Mouse (Mus musculus): ENCODE data around the gene Chmp6.

Chmp6 gene

DNA sequence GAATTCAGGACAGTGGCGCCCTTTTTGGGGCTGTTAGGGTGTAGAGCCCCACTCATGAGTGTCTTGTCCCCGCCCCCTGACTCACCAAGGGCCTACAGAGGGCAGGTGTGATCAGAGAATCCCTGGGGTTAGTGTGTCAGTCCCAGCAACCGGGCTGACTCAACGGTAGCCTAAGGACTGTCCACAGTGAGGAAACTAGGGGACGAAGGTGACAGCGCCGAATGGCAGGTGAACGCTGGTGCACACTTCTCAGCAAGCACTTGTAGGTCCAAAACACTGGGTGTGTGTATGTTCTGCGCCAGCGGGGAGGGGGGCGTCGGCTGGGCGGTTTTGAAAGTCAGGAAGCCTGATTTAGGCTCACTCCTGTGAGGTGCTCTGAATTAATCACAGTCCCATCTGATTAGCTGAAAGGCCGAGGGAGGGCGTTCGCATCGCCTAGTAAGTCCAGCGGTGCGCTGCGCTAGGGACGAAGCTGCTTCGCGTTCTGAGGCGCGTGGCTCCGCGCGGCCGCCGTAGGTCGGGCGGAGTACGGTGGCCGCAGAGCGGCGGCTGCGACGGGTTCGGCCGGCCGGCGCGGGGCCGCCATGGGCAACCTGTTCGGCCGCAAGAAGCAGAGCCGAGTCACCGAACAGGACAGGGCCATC is at the start of gene Chmp6:
Gene Chmp6 (plus strand): TSS at position 151 of the 644 bp plus-strand sequence.
- DNase-seq (ENCODE audit: low read depth) = peak; percentile 65

DNA sequence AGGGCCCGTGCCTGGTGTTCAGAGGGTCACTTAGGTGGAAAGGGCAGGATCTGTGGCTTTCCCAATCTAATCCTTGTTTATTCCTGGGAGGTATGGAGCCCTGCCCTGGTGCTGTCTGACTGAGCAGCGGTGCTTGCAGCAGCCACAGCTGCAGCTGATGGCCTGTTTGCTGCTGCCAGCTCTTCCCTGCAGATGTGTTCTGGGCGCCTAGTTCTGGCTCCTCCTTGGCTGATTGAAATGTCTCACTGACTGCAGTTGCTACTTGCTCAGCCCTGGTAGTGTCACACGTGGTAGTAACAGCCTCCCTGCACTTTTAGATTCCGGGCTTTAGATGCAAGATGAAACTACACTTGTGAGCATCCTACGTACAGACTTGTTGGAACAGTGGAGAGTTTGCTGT is 46.4 kb upstream of the Chmp6 start:
- no peak for DNase-seq (ENCODE audit: low read depth)

DNA sequence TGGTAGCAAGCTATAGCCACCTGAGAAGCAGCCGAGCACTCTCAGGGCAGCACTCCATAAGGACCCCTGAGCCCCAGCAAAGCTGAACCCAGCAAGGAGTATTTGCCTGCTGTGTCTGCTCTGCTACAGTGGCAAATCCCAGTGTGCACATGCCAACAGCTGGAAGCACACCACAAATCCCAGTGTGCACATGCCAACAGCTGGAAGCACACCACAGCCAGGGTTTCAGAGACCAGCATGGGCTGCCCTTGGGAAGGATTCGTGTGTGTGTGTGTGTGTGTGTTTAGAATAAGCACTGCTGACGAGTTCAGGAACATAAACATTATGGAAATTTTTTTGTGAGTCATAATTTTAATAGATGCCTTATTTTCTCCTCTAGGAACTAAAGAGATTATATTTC is 45.1 kb upstream of the Chmp6 start:
- DNase-seq (ENCODE audit: low read depth) = no peak

DNA sequence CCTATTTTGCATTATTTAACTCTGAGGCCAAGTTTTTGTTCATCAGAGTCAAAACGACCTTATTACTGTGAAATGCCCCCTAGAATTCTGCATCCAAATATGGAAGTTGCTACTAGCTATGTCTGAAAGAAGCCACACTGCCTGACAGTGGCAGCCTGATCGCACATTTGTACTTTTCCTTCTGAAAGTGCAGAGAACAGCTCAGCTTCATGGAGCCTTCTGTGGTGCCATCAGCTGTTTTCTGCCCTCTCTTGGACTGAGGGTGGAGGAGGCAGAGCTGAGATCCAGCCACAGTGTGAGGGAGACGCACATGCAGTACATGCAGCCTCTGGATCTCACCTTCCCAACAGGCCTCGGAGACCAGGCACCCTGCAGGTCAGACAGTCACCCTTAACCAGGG is 44.7 kb upstream of the Chmp6 start:
- DNase-seq (ENCODE audit: low read depth) = no peak

DNA sequence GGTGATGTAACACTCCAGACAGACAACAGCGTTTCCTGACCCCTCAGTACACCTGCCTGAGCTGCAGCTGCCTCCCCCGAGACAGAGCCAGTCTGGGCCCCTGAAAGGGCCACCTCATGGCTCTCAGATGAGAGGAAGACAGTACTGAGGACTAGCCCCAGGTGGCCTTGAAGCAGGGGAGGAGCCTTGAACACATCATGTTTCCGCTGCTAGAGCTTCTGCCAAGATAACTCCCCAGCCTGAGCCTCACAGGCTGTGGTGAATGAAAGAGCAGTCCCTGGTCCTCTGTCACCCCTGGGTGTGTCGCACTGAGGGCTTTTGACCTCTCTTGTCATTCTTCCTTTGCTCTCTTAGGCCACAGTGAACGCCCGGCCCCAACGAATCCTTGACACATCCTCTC is 42.1 kb upstream of the Chmp6 start:
- DNase-seq (ENCODE audit: low read depth) = no peak

DNA sequence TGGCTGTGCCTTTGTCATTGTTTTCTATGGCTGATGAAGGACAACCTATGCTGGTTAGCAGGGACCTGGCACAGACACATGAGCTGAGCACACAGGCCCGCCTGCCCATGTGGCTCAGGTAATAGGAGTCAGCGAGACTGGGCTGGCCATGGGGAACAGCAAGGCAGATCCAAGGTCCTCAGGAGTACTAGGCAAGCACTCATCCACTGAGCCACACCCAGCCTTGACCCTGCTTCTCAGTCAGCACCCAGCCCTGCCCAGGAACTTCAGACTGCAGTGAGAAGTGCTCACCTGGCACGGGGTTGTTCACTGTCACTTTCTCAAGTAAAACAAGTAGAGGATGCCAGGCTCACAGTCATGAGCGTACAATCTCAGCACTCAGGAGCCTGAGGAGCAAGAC is 39.6 kb upstream of the Chmp6 start:
- DNase-seq (ENCODE audit: low read depth) = no peak

DNA sequence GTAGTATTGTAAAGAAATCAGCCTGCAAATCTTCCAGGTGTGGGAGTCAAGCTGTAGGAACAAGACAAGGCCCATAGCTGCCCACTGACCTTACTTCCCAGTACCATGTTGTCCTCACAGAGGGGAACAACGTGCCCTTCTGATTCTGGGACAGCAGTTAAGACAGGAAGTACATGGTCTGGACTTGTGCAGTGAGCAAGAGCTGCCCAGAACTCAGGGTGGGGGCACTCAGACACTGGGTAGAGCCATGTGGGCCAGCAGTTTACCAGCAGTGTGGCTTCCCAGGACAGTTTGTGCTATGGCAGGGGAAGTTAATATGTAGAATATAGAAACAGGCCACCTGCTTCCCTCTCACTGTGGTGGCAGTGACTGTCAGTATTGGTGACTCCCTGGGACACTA is 38.4 kb upstream of the Chmp6 start:
- no peak for DNase-seq (ENCODE audit: low read depth)

DNA sequence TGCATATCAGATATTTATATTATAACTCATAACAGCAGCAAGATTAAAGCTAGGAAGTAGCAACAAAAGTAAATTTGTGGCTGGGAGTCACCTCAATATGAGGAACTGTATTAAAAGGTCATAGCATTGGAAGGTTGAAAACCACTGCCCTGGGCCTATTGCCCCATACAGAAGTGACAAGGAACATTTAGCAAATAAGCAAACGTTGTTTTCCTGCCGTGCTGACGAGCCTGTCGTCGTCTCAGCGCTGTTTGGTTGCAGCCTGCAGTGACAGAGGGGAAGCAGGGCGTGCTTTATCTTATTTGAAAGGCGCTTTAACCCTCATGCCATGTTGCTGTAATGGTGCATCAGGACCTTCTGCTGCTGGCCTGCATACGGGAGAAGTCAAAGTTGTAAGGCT is 37.6 kb upstream of the Chmp6 start:
- no peak for DNase-seq (ENCODE audit: low read depth)

DNA sequence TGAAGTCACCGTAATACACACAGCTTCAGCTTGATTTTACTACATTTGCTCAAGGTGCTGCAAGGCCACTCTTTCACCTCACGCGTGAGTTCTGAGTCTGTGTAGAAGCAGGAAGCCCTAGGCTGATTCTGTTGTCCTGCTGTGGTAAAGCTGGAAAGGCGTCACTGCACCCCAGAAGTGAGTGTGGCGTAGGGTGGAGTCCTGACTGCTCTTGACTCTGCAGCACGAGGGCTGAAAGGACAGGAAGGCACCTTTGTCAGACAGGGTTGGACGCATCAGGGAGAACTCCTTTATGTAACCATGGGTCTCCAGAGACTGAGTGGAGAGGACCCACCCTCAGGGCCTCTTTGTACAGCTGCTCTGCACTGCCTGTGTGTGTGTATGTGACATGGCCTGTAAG is 36.1 kb upstream of the Chmp6 start:
- no peak for DNase-seq (ENCODE audit: low read depth)

DNA sequence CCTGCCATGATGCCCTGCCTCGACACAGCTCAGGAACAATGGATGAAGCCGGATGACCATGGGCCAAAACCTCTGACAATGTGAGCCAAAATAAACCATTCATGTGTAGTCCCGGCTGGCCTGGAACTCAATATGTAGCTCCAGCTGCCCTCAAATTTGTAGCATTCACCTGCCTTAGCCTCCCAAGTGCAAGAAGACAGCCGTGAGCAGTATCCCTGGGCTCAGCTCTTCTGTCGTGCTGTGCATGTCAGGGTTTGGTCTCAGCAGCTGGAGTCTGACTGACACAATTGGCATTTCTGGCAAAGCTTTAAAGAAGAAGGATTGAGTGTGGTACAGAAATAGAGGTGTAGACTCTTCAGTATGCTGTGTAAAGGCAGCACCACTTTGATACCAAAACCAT is 33.7 kb upstream of the Chmp6 start:
- no peak for DNase-seq (ENCODE audit: low read depth)

DNA sequence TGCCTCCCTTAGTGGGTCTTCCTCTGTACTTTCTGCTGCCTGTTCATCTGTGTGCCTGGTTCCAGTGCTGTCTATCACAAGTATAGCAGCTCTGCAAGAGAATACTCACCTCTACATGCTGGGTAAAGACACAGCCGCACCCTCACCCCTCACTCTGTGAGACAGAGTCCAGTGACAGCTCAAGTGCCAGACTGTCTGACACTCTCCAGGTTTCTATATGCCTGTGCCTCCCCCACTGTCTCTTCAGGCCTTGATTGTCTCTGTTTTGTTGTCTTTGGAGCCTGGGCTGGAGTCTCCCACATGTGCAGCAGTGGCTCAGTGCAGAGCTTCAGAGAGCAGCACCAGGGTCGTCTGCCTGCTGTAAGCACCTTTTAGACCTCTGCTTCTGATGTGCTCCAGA is 29.6 kb upstream of the Chmp6 start:
- no peak for DNase-seq (ENCODE audit: low read depth)

DNA sequence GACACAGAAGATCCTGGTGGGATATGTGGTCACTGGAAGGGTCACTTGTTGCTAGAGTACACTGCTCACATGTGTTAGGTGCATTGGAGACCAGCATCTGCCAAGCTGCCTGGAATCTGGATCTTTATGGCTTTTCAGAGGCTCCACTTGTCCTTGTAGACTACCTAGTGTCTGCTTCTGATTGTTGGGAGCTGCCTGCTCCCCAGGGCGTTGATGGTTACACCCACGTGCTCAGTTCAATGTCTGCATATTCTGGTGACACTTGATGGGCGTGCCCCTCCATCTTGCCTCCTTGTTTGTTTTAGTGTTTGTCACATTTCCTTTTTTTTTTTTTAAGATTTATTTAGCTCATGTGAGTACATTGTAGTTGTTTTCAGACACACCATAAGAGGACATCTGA is 23.3 kb upstream of the Chmp6 start:
- no peak for DNase-seq (ENCODE audit: low read depth)

DNA sequence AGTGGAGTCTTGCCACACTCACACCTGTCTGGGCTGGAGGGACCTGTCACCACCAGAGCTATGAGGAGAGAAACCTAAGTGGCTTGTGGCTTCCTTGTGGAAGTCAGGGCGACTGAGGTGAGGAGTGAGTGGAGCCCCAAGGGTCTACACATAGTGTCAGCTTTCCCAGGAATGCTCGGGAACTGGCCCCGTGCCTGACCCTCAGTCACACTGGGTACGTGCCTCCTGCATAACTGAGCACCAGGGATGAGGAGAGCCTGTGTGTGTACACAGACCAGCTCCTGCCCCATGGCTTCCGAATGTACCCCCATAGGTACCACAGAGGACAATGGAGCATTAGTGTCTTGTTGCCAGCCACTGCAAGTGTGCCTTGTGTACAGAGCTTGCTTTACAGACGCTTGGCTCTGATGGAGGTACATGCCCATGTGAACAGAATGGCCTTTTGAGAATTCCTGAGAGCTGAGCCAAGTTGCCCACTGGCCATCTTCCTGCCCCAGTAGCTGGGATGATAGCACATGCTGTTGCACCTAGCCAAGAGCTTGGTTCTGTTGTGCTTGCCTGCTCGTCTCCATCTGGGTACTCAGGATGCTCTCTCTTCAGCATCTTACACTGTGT is 21.5 kb upstream of the Chmp6 start:
- no peak for DNase-seq (ENCODE audit: low read depth)

DNA sequence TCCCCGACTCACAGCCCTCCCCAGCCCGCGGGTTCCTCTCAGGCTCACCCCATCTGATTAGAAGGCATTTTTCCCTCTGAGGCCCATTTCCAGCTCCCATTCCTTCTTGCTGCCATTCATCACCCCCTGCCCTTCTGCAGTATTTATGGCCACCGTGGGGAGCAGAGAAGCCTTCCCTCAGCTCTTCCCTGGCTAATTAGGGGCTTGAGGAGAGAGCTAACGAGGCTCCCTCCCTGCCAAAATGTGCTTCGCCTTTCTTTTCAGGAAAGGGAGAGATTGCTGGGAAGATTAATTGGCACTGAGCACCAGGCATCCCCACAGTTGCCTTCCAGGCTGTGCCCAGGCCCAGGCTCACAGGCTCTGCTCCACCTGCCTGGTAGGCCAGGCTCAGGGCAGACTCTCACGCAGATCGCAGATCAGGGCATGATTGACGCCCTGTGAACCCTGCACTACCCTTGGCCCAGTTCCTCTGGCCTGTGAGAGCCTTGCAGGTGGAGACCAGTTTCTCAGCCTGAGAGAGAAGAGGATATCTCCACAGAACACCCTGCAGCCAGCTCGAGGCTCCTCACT is 19.5 kb upstream of the Chmp6 start:
- no peak for DNase-seq (ENCODE audit: low read depth)

DNA sequence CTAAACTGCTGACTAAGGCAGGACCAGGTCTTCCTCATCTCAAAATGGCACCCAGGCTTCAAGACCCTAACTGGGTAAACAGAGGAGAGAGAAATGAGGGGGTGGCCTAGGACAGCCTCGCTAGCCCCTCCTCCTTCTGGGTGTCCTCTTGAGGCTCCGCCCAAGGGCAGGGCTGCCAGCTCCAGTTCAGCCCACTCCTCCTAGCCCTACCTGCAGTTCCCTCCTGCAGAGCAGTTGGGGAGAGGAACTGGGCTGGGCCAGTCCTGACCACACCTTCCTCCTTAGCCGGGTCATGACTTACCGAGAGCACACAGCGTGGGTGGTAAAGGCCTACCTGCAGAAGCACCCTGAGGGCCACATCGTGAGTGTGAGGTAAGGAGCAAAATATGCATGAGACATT is 18.6 kb upstream of the Chmp6 start:
- DNase-seq (ENCODE audit: low read depth) = no peak

DNA sequence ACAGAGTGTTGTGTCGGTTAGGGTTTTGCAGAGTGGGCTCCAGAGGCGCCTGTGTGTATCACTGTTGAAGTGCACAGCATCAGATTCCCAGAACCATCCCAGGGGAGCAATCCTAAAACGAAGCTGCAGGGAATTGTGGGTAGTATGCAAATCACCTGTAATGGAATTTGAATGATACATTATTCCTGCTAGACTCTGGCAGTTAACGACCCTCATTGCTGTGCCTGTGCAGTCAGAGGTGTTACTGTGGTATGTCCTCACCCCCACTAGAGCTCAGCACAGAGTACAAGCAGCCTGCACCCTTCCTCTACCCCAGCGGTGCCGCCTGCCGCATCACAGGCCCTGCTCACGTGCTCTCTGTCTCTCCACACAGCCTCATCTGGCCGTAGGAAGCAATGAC is 16.2 kb upstream of the Chmp6 start:
- no peak for DNase-seq (ENCODE audit: low read depth)

DNA sequence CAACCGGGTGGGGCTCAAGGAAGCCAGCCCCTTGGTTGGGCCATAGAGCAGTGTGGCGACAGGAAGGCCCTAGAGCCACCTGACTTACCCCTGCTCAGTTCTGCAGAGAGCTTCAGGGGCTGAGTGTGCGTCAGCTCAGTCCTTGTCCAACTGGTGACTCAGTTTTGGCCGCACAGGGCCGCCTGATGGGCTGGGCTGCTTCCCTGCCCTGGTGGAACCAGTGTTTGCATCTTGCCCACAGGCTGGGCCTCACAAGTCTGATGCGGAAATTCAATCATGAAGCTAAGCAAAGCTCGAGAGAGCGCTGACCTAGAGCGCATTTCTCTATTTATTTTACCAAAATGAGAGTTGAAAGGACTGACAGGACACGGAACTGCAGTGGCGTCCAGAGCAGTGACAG is 14.3 kb upstream of the Chmp6 start:
- DNase-seq (ENCODE audit: low read depth) = no peak

DNA sequence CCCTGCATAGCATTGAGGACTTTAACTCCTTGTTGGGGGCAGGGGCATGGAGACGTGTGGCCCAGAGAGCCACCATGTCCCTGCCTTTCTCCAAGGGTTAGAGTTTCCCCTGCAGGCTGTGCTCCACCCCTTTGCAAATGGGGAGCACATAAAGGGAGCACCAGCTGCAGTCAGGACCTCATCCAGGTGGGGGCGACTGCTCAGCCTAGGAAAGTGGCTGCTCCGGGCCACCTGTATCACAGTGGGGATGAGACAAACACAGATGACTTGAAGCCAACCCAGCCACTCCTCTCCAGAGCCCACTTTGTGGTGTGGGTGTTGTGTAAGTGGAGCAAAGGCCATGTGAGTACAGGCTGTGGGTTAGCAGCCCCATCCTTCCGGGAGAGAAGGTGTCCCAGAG is 12.1 kb upstream of the Chmp6 start:
- no peak for DNase-seq (ENCODE audit: low read depth)

DNA sequence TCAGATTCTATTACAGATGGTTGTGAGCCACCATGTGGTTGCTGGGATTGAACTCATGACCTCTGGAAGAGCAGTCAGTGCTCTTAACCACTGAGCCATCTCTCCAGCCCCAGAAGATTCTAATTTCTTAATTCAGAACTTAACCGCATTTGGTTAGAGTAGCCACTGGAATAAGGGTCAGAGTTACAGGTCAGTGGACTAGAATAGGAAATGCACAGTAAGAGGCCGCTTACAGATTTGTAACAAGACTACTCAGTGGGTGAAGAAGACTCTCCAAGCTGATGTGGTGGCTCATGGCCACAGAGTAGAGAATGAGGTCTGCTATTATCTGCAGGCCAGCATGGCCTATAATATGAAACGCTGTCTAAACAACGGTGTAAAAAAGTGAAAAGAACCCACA is 10.3 kb upstream of the Chmp6 start:
- DNase-seq (ENCODE audit: low read depth) = no peak

DNA sequence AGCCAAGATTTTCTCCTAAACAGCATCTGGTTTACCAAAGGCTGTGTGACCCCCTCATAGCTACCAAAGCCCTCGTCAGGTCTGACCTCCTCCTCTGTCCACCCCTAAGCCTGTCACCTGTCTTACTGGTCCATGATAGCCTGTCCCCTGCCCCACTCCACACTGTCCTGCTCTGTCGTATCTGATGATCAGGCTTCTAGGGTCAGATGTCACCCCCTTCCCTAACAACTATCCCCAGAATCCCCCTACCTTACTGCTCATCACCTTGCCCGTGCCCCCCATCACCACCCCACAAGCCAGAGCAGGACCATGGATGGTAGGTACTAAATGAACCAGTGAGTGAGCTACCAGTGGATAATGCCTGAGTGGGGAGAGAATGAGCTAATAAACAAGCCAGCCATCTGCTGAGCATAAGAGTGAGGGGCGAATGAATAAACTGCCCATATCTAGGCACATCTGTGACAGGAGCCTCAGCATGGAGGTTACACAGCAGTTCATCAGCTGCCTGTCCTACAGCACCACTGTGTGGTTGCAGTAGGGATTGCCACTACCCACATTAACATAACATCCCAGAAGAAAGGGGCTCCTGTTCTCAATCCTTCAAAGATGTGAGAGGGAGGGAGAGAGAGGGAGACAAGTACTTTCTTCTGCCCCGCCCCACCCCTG is 8.5 kb upstream of the Chmp6 start:
- DNase-seq (ENCODE audit: low read depth) = peak; percentile 61

DNA sequence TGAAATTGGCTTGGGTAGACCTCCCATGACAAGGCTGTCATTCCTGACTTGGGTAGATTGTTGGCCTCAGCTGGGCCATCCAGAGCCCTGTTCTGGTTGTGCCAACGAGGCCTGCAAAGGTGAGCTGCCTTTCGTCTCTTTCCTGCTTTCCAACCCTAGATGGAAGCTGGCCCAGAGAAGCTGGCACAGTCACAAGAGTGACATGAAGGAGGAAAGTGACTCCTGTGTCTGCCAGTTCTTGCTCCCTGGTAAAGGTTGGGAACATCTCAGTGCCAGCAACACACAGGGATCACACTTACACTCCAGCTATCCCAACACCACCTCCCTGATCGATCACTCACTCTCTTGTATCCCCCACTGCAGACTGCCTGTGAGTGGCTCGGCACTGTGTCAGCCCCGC is 7.4 kb upstream of the Chmp6 start:
- DNase-seq (ENCODE audit: low read depth) = no peak

DNA sequence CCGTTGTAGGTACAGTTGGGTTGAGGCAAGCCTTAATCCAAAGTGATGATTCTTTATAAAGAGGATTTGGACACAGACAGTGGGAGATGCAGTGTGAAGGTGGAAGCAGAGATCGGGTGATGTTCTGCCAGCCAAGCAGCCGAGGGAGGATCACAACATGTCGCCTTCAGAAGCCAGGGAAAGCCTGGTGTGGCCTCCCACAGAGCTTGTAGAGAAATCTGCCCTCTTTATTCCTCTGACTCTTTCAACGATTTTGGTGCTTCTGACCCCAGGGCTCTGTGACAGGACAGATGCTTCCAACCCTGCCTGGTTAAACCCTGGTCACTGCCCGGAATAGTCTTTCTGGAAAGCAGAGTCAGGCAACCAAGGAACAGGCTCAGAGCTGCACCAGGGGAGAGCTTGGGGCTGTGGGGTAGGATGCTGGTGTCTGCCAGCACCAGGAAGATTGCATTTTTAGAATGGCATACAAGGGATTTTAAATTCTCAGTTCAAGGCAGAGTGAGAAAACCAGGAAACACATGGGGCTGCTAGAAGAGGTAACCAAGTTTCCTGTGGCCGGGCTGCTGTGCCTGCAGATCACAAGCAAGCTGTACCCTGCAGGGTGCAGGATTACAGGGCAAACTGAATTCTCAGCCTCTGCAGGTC is 6.1 kb upstream of the Chmp6 start:
- DNase-seq (ENCODE audit: low read depth) = no peak

DNA sequence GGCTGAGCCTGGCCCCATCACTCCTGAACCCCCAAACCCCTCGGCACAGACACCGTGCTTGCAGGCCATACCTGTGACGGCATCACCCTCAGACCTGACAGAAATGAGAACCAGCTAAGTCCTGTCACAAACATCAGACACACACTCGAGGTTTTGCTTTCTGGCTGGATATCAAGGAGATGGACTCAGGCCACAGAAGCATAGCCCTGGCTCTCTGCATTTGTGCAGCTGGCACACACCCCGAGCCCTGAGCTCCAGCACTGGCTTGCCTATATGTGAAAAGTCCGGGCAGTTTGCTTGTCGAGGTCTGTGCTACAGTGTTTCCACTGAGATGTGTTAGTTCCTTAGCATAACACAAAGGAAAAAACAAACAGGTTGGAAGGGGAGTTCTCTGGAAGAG is 5.5 kb upstream of the Chmp6 start:
- no peak for DNase-seq (ENCODE audit: low read depth)

Measured in c-Kit-positive CD71-negative TER-119-negative erythroid progenitor cells, embryonic 14.5 days (primary cell).